Mouse (Mus musculus) hindbrain, embryonic 10.5 days (tissue): Measurements from ENCODE around the gene Ssbp2. TPM values are rescaled to one million over a fixed set of nuclear protein-coding genes. Genes with fewer than 3 reads are reported as not detected.

Experiments used
- DNase-seq: peaks from one replicate; pipeline ENCODE4 v3.0.0-alpha.2; 2017; ENCODE audit warnings: low spot score
- H3K27ac ChIP-seq: fragments of 300-500 bp; sonication (generic); 2 replicates; pipeline ENCODE4 v1.5.1; 2016; ENCODE audit warnings: mild to moderate bottlenecking, moderate library complexity
- H3K27me3 ChIP-seq: fragments of 300-500 bp; sonication (generic); 2 replicates; pipeline ENCODE4 v1.6.1; 2016; ENCODE audit warnings: mild to moderate bottlenecking; ENCODE audit not compliant: poor library complexity, insufficient read depth, severe bottlenecking
- H3K36me3 ChIP-seq: fragments of 300-500 bp; sonication (generic); 2 replicates; pipeline ENCODE4 v1.6.1; 2016; ENCODE audit warnings: mild to moderate bottlenecking, moderate library complexity
- H3K4me1 ChIP-seq: fragments of 300-500 bp; sonication (generic); replicated peaks from 2 replicates; pipeline ENCODE4 v1.6.1; 2016; ENCODE audit warnings: mild to moderate bottlenecking
- H3K4me3 ChIP-seq: fragments of 300-500 bp; sonication (generic); 2 replicates; pipeline ENCODE4 v1.5.1; 2016; ENCODE audit warnings: mild to moderate bottlenecking, moderate library complexity
- H3K9me3 ChIP-seq: fragments of 300-500 bp; sonication (generic); 2 replicates; pipeline ENCODE4 v1.6.1; 2016; ENCODE audit warnings: mild to moderate bottlenecking, moderate library complexity
- WGBS: fragments of 180-500 bp; shearing (Covaris S2); methylation state at CpG from one replicate; pipeline ENCODE4 v1.1.7; 2016; 5-methylcytosine and 5-hydroxymethylcytosine counted together
- polyA plus RNA-seq: library from polyadenylated mRNA; unstranded; fragments of >200 nt; fragmentation: Nextera tagmentation; extraction: Ambion mirVana; gene quantifications from 2 replicates; pipeline ENCODE4 v1.2.1, GENCODE M21; 2016

Ssbp2 gene
- polyA plus RNA-seq, 1 experiment from 2014 or later, result 137 TPM

- 68% methylated on average over 3 of the region's 3 CpGs for WGBS
- Histone ChIP-seq H3K36me3 (no peaks in the 10 kb centered on the region), H3K4me1 (0 out of 2 replicates have a peak, but pooled peaks cover 6% of the 10 kb centered on the region), H3K27me3 (no peaks in the 10 kb centered on the region), H3K9me3 (no peaks in the 10 kb centered on the region), H3K4me3 (no peak overlapping the region), H3K27ac (no peak overlapping the region)
- no peak for DNase-seq
Measured at GRCm38 (mm10) chr13:91451405-91452166, 8.5 kb upstream of the Ssbp2 start.

GRCm38 (mm10) chr13:91452269-91452668, 7.8 kb upstream of the Ssbp2 start:
- H3K9me3 ChIP-seq, result no peaks in the 10 kb centered on the region
- H3K4me1 ChIP-seq, result 0 out of 2 replicates have a peak, but pooled peaks cover 6% of the 10 kb centered on the region
- no peaks in the 10 kb centered on the region for H3K36me3 ChIP-seq
- WGBS, result 92% methylated on average over 3 of the region's 3 CpGs
- no peak for DNase-seq
- H3K27me3 ChIP-seq, result no peaks in the 10 kb centered on the region
- H3K27ac ChIP-seq, result no peak overlapping the region
- H3K4me3 ChIP-seq, result no peak overlapping the region

- H3K36me3 ChIP-seq, result no peaks in the 10 kb centered on the region
- no peaks in the 10 kb centered on the region for H3K9me3 ChIP-seq
- H3K4me3 ChIP-seq, result no peak overlapping the region
- no peak for DNase-seq
- H3K27me3 ChIP-seq, result no peaks in the 10 kb centered on the region
- no peak overlapping the region for H3K27ac ChIP-seq
- WGBS, result 89% methylated on average over 3 of the region's 3 CpGs
- 0 out of 2 replicates have a peak, but pooled peaks cover 6% of the 10 kb centered on the region for H3K4me1 ChIP-seq
Measured at GRCm38 (mm10) chr13:91453236-91453635, 6.8 kb upstream of the Ssbp2 start.

- Histone ChIP-seq H3K4me3 (no peak overlapping the region), H3K4me1 (peaks cover 28% of the 10 kb centered on the region), H3K36me3 (no peaks in the 10 kb centered on the region), H3K27me3 (no peaks in the 10 kb centered on the region), H3K9me3 (no peaks in the 10 kb centered on the region), H3K27ac (no peak overlapping the region)
- WGBS, result 59% methylated on average over 2 of the region's 2 CpGs
- DNase-seq, result no peak
Measured at GRCm38 (mm10) chr13:91456041-91456440, 4.0 kb upstream of the Ssbp2 start.

- 75% methylated on average over 3 of the region's 3 CpGs for WGBS
Measured at GRCm38 (mm10) chr13:91456735-91457134, 3.3 kb upstream of the Ssbp2 start.

GRCm38 (mm10) chr13:91457974-91458373, 2.1 kb upstream of the Ssbp2 start:
- DNase-seq, result no peak
- Histone ChIP-seq H3K4me1 (peaks cover 34% of the 10 kb centered on the region), H3K9me3 (no peaks in the 10 kb centered on the region), H3K4me3 (no peak overlapping the region), H3K27me3 (no peaks in the 10 kb centered on the region), H3K27ac (0 out of 2 replicates have a peak overlapping the region, but pooled peaks have one; percentile 97), H3K36me3 (no peaks in the 10 kb centered on the region)
- 81% methylated on average over 4 of the region's 4 CpGs for WGBS

More at GRCm38 (mm10) chr13:91456735-91457134, 3.3 kb upstream of the Ssbp2 start:
- no peak for DNase-seq
- H3K4me3 ChIP-seq, result no peak overlapping the region
- H3K9me3 ChIP-seq, result no peaks in the 10 kb centered on the region
- peaks cover 22% of the 10 kb centered on the region for H3K4me1 ChIP-seq
- no peaks in the 10 kb centered on the region for H3K27me3 ChIP-seq
- H3K27ac ChIP-seq, result no peak overlapping the region
- no peaks in the 10 kb centered on the region for H3K36me3 ChIP-seq

GRCm38 (mm10) chr13:91459489-91459888, 594 bp upstream of the Ssbp2 start:
- Histone ChIP-seq H3K9me3 (no peaks in the 10 kb centered on the region), H3K36me3 (no peaks in the 10 kb centered on the region), H3K4me1 (peaks cover 39% of the 10 kb centered on the region), H3K27ac (peak overlapping the region; percentile 97), H3K4me3 (0 out of 2 replicates have a peak overlapping the region, but pooled peaks have one; percentile 97), H3K27me3 (no peaks in the 10 kb centered on the region)
- DNase-seq, result no peak
- 34% methylated on average over 4 of the region's 4 CpGs for WGBS

- 1% methylated on average over 58 of the region's 70 CpGs for WGBS
- DNase-seq, result peak; percentile 99
Measured at GRCm38 (mm10) chr13:91460621-91461284, 670 bp downstream of the Ssbp2 start.

GRCm38 (mm10) chr13:91461299-91461698, 1.2 kb downstream of the Ssbp2 start:
- no peaks in the 10 kb centered on the region for H3K36me3 ChIP-seq
- peaks cover 39% of the 10 kb centered on the region for H3K4me1 ChIP-seq
- WGBS, result under 1% methylated on average over 57 of the region's 61 CpGs
- peak overlapping the region; percentile 97 for H3K27ac ChIP-seq
- DNase-seq, result no peak
- H3K9me3 ChIP-seq, result no peaks in the 10 kb centered on the region
- H3K27me3 ChIP-seq, result no peaks in the 10 kb centered on the region
- H3K4me3 ChIP-seq, result peak overlapping the region; percentile 97

More at GRCm38 (mm10) chr13:91460621-91461284, 670 bp downstream of the Ssbp2 start:
- H3K4me3 ChIP-seq, result peak overlapping the region; percentile 97
- H3K27me3 ChIP-seq, result no peaks in the 10 kb centered on the region
- peak overlapping the region; percentile 97 for H3K27ac ChIP-seq
- H3K36me3 ChIP-seq, result no peaks in the 10 kb centered on the region
- H3K9me3 ChIP-seq, result no peaks in the 10 kb centered on the region
- H3K4me1 ChIP-seq, result peaks cover 39% of the 10 kb centered on the region

GRCm38 (mm10) chr13:91461711-91462351, 1.7 kb downstream of the Ssbp2 start:
- H3K36me3 ChIP-seq, result no peaks in the 10 kb centered on the region
- under 1% methylated on average over 75 of the region's 77 CpGs for WGBS
- peak overlapping the region; percentile 97 for H3K27ac ChIP-seq
- H3K4me1 ChIP-seq, result peaks cover 39% of the 10 kb centered on the region
- H3K27me3 ChIP-seq, result no peaks in the 10 kb centered on the region
- no peaks in the 10 kb centered on the region for H3K9me3 ChIP-seq
- H3K4me3 ChIP-seq, result peak overlapping the region; percentile 97
- peak; percentile 47 for DNase-seq

GRCm38 (mm10) chr13:91462395-91462794, 2.3 kb downstream of the Ssbp2 start:
- Histone ChIP-seq H3K4me1 (peaks cover 39% of the 10 kb centered on the region), H3K9me3 (no peaks in the 10 kb centered on the region), H3K4me3 (peak overlapping the region; percentile 97), H3K27me3 (no peaks in the 10 kb centered on the region), H3K36me3 (no peaks in the 10 kb centered on the region), H3K27ac (peak overlapping the region; percentile 97)
- DNase-seq, result no peak
- WGBS, result 1% methylated on average over 2 of the region's 2 CpGs

- Histone ChIP-seq H3K36me3 (no peaks in the 10 kb centered on the region), H3K27ac (no peak overlapping the region), H3K9me3 (no peaks in the 10 kb centered on the region), H3K4me3 (peak overlapping the region; percentile 97), H3K4me1 (peaks cover 39% of the 10 kb centered on the region), H3K27me3 (no peaks in the 10 kb centered on the region)
- 33% methylated on average over 9 of the region's 9 CpGs for WGBS
- no peak for DNase-seq
Measured at GRCm38 (mm10) chr13:91462893-91463481, 2.9 kb downstream of the Ssbp2 start.
